Mouse (Mus musculus) 3T3-L1 (cell line): ENCODE measurements at regions not wholly inside any gene's neighbourhood (a gene's known extent, or its start where the extent isn't known, plus 50 kb on each side); places are given as distances from the start of the nearest gene placed in this dataset.
A peak's percentile ranks its signal among the peaks of the same experiment; 100 is the strongest.

Experiments
- DNase-seq: peaks from one replicate; pipeline ENCODE4 v3.0.0-alpha.2; 2015; ENCODE audit warnings: low read depth, low spot score

DNA sequence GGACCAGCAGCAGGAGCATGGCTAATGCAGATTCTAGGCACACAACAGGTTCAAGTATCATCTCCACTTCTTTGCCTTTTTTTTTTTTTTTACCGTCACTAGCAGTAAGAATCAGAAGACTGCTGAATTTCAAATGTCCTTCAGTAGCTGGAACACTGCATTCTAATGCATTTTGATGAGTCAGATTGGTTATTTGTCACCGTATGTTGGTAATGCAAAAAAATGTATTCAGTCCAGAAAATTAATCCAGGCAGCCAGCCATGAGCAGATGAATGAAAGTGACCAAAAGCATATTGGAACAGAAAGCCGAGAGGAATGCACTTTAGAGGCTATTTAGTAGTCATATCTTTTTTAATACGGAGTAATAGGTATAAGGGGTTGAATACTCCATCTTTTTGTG is 322.4 kb upstream of the Pard3b start:
- no peak for DNase-seq

GRCm38 (mm10) chr1:61316736-61317135 is 321.9 kb upstream of the Pard3b start:
- DNase-seq = no peak

GRCm38 (mm10) chr1:61318042-61318441 is 320.6 kb upstream of the Pard3b start:
- no peak for DNase-seq

DNA sequence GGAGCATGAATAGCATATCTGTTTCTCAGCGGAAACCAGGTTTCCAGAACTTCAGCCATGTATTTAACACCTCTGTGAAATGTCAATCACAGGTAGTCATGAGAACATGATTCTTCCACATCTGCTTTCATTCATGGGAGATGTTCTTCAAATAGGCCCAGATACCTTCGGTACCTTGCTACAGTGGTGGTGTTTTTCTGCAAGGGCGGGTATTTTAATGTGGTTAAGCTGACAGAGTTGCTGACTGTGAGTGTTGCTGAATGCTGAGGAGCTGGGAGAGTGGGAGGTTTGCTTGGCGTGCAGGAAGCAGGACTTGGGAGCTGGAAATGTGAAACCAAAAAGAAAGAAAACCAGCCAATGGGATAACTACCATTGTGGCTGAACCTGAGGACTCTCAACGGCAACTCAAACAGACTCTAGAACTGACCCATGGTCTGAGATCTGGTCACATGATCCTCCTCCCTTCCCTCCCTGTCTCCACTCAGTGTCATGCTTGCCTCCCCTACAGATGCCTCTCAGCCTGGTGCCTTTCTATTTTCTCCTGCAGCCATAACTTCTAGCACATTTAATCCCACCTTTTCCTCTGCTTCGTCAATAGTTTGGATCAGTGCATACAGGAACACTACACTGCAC is 317.0 kb upstream of the Pard3b start:
- no peak for DNase-seq

GRCm38 (mm10) chr1:61331456-61331855 is 307.2 kb upstream of the Pard3b start:
- DNase-seq = no peak

DNA sequence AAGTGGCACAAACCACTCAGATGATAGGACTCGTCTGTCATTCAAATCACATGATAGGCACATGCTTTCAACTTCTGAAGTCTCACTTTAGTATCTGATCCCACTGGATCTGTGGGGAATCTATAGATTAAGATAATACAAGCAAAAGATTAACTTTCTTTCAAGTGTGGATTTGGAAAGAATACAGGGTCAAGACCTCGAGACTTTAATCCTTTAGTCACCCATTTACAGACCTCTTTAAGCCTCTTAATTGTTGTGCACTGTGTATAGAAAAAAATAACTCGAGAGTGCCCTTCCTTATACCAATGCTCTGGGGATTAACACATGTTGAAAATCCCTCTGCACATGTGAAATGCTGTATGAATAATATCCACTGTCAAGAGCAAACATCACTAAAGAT is 306.7 kb upstream of the Pard3b start:
- DNase-seq = no peak

- no peak for DNase-seq
Observed at GRCm38 (mm10) chr1:61336367-61336766, 302.3 kb upstream of the Pard3b start.

DNA sequence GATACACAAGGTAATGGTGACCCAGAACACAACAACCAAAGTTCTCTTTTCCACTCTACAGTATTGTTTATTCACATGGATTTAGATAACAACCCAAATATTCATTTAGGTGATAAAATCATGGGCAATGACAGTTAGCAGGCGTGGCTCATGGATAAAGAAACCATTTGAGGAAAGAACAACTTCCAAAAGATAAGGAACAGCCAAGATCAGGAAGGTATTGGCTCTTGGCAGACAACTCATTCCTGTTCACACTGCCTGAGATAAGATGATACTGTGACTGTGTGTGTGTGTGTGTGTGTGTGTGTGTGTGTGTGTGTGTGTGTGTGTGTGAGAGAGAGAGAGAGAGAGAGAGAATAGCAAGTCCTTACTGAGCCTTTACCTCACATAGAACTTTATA is 285.7 kb upstream of the Pard3b start:
- DNase-seq = no peak

DNA sequence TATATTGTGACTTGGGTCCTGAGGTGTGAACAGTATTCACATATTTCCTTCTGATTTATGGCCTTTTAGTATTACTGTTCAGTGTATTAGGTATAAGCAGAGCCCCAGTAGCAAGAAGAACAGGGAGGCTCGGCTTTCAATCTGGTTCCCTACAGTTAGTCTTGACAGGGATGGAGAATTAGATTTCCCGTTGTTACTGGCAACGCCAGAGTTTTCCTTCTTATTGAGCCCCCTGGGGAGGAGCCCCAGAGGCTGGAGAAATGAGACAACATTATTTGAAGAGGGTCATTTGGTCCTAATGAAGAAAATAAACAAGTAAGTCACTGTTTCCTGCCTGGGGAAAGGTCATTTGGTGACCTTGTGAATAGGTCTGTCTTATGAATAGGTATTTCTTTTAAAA is 285.1 kb upstream of the Pard3b start:
- no peak for DNase-seq

- no peak for DNase-seq
Observed at GRCm38 (mm10) chr1:61355241-61355640, 283.4 kb upstream of the Pard3b start.

- no peak for DNase-seq
Observed at GRCm38 (mm10) chr1:61359011-61359930, 279.4 kb upstream of the Pard3b start.

- DNase-seq = no peak
Observed at GRCm38 (mm10) chr1:61372581-61372980, 266.0 kb upstream of the Pard3b start.

DNA sequence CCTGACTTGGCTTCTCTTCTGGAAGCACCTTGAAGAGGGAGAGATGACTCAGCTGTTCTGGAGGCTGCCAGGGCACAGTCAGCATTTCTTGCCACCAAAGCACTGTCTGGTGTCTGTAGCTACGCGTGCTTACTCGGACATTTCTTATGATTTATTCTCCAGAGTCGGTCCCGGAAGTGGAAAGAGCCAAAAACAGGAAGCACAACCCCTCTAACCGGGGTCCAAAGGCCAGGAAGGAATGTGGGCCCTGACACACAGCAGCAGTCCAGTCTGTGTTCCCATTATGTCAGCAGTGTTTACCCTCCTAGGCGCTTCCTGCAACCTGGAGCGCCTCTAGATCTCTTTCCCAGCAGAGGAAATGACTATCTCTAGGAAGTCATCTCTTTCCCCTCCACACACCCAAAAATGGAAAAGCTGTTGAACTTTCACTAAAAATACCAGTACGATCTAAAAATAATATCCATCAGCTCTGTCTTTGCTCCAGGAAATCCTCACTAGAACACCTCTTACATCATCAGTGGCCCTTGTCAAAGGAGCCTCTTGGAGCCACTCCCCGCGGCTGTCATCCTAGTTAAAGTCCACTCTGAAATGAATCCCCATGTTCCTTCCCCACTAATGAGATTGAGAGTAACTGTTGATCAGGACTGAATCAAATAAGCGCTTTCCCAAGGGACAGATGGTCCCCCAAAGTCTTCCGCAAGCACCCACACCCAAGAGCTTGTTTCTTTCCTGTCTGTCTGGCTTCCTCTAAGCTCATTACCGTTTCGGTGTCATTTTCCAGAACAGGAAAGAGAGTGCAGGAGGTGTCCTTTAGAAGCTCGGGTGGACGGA is 264.7 kb upstream of the Pard3b start:
- no peak for DNase-seq

GRCm38 (mm10) chr1:61376417-61376816 is 262.2 kb upstream of the Pard3b start:
- peak; percentile 10 for DNase-seq

GRCm38 (mm10) chr1:61377070-61377469 is 261.6 kb upstream of the Pard3b start:
- peak; percentile 80 for DNase-seq

DNA sequence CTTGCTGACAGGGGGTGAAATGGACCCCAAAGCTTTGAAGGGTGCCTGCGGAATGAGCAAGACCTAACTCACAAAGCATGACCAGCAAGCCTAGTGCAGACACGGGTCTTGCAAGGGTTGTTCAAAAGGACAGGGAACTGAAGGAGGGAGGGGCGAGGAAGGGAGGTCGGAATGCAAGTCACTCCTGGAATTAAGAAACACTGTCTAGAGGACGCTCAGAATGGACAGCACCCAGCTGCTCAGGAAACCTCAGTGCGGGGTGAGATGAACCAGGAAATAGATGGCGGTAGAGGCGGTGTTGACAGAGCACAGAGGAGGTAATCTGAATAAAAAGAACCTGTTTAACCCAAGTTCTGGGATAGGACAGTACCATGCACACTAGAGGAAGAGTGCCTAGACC is 260.4 kb upstream of the Pard3b start:
- no peak for DNase-seq

DNA sequence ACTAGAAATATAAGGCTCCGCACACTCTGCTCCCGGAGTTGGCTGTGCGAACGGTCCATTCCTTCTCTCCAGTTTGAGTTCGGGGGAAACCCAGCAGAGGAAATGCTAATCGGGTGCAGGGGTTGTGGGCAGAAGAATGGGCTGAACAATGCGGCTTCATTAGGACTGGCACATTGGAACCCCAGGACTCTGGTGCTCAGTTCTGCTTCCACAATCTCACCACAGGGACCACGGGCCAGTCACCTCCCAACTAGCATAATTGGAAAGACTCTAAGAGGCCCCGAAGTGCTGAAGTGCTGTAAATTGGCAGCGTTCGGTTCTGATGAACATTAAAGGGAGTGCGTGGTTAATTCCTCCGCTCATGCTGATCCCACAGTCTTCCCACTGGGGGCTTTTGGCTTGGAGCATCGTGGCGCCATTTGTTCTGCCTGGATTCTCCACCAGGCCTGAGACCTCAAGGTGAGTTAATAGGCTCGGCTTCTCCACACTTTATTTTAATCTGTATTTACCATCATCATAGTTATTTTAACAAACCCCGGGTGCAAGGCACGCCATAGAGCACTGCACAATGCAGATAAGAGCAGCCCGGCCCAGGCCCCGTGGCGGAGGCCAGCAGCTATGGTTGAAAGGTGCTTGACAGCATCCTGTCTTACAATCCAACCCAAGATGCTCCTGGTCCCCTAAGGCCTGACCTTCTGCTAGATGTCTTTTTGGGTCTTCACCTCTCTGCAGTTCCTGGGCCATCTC is 258.7 kb upstream of the Pard3b start:
- DNase-seq = no peak

GRCm38 (mm10) chr1:61387587-61387986 is 251.0 kb upstream of the Pard3b start:
- DNase-seq = no peak

- DNase-seq = no peak
Observed at GRCm38 (mm10) chr1:61397796-61398195, 240.8 kb upstream of the Pard3b start.

DNA sequence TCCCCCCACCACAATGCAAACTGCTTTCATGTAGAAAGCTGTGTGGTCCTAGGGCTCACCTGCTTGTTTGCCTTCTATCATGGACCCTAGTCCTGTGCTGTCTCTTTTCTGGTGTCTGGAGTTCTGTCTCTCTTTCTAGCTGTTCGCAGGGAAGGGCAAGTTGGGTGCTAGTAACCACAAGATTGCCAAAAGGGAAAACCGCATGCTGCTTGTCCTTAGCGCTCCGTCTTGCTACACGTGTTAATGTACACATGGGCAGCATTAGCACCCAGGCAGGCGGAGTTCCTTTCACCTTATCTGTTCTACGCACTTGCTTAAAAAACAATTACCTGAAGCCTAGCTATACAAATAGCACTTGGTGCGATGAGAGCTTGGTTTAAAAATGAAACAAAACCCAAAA is 236.3 kb upstream of the Pard3b start:
- no peak for DNase-seq

- no peak for DNase-seq
Observed at GRCm38 (mm10) chr1:61407201-61407600, 231.4 kb upstream of the Pard3b start.

DNA sequence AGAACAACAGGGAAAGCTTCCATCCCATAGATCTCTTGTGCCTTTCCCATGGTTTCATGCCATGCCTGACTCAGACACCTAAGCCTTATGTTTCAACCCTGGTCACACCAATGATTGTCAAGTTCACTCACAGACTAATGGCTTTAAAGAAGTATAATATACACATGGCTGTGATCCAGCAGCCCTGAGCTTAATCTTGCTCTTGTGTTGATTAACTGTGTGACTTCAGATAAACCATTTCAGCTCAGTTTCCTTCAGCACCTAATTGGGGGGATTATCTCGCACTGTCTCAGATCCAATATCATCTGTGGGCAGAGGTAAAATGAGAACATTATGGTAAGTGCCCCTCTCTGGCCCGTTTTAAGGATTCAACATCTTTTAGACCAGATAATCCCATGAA is 223.9 kb upstream of the Pard3b start:
- no peak for DNase-seq
